Mouse (Mus musculus): ENCODE measurements around the gene Kif12.

The Kif12 gene

DNA sequence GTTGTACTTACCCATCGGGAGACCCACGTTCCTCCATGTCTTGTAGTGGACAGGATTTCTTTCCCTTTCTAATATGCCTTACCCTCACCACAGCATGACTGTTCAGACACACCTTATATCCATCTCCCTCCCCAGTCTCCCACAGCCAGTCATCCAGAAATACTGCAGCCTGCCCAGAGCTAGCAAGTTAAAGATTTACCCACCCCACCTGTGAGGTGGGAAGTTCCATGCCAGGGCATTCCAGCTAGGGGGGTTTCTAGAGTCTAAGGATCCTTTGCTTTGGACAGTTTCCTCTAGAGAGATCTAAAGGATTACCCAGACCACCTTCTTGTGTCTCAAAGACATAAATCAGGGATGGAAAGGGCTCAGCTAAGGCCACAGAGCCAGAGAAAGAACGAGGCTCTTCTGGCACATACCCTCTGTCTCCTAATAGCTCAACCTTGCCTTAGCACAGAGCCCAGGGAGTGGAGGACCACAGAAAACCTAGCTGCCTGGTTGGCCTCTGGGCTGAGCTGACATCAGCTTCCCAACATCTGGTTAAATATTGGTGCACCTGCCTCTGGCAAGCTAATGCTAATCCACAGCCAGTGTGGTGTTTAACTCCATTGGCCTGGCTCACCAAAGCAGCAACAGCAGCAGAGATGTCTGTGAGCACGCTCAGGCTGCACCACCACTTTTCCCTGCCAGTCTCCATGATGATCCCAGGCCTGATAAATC lies at the start of gene Kif12:
TSS of gene Kif12 (minus strand) at position 163 of the 717 bp plus-strand sequence.
- no peak for DNase-seq (ENCODE audit: low read depth, low spot score)

DNA sequence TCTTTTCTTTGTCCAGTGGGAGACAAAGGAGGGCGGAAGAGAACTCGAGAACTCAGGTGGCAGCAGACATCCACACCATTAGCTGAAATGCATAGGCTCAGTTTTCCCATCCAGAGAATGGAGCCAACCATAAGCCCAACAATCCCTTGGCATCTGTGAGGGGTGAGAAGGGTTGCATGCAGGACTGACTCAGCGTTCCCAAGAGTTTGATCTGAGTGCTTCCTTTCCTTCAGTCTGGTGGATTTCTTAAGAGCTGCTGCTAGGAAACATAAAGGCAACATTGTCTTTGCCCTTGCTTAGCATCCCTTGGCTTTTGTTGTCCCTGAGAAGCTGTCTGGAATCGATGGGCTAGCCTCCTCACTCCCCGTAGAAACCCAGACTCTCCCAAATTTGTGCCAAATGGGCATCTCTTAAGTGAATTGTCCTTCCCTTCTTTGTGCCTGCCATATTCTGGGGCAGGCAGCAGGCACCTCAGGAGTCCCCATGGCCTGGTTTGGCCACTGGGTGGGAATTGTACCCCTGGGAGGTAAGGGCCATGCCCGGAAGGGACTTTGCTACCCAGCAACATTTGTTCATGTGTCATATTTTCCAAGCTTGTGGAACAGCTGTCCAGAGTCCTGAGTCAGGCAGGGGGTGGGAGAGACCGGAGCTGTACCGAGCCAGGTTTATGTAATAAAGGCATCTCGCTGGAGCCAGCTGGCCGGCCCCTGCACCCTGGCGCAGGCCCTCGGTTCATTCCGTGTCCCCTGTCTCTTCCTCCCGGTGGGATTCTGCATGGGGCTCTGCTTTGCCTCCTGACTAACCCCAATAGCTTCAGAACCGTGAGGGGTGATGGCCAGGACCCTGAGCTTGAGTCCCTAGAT lies 49.4 kb upstream of the Kif12 start:
- DNase-seq (ENCODE audit: low read depth, low spot score), result no peak

DNA sequence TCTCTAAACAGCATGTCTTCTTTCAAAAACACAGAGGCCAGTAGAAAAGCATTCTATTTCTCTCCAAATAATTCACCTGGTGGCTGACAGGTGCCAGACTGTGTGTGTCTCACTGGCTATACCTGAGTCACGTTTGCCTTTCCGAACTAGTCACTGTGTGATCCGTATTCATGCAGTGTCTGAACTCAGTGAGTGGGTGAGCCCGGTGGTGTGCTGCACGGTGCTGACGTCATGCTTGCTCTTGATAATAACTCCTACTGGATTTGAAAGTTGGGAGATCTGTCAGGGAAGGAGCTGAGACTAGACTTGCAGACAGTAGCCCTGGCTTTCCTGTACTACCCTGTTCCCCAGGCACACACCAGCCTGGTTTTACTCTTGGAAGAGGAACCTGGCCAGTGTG lies 47.7 kb upstream of the Kif12 start:
- DNase-seq (ENCODE audit: low read depth, low spot score), result no peak

DNA sequence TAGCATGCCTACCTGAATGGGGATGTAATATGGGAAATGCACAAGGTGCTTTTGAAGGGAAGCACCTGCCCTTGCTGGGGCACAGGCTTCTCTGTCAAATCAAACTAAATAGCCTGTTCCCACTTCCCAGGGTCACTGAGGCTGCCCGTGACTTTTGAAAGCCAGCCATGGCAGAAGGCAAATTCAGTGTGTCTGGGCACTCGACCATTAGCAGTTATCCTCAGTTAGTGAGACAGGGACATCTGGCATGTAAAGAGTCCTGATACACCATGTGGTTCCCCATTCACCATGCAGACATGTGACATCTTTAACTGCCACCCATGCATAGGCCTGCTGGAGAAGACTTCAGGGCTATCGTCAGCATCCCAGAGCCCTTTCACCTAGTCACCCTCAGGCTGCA lies 47.1 kb upstream of the Kif12 start:
- DNase-seq (ENCODE audit: low read depth, low spot score), result no peak

DNA sequence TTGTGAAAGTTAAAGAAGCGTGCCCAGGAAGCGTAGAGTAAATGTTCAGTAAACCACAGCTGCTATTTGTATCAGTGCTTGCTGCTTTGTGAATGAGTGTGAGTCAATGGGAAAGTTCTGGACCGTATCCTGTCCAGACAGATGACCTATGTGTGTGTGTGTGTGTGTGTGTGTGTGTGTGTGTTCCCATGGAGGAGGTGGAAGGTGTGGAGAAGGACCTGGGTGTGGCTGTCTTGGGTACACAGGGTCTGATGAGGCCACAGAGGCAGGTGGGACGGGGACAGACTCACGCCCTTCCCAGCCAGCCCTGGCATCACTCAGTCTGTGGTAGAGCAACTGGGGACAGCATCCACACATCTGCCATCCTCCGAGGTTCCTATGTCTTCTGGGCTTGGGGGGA lies 45.6 kb upstream of the Kif12 start:
- no peak for DNase-seq (ENCODE audit: low read depth, low spot score)

DNA sequence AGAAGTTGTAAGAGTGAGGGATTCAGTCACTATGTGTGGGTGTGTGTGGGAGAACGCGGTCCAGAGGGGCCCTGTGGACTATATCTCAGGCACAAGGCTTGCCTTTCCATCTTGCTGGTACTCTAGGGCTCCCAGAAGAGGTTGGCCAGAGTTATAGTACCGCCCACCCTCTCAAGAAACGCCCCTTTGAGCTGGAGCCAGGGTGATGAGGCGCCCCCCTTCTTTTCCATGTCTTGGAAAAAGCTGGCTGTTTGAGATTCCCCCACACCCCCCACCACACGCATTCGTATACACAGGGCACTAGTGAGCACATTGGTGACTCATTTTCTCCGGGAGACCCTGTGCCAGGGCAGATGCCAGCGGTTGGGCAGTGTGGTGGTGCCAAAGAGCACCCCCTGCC lies 44.6 kb upstream of the Kif12 start:
- DNase-seq (ENCODE audit: low read depth, low spot score), result no peak

DNA sequence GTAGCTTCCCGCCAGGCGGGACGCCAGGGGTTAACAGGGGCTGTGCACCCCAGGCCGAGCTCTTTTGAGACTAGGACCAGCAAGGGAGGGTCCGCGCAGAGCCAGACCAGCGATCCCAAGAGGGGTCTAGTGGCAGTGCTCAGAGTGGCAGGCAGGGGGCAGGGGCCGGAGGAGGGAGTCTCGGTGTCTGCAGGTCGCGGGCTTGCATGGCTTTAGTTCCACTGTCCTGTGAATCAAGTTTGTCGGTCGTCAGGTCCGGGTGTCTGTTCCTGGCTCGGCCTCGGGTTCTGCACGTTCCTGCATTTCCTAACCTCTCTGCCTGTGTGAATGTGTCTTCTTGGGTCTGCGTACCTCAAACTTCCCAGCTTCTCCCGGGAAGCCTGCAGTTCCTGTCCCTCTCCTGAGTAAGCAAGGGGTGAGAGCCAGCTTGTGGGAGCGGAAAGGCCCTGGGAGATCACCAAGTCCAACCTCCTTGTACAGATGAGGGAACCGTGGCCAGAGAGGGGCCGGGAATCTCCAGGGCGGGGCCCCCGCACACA lies 44.1 kb upstream of the Kif12 start:
- no peak for DNase-seq (ENCODE audit: low read depth, low spot score)

DNA sequence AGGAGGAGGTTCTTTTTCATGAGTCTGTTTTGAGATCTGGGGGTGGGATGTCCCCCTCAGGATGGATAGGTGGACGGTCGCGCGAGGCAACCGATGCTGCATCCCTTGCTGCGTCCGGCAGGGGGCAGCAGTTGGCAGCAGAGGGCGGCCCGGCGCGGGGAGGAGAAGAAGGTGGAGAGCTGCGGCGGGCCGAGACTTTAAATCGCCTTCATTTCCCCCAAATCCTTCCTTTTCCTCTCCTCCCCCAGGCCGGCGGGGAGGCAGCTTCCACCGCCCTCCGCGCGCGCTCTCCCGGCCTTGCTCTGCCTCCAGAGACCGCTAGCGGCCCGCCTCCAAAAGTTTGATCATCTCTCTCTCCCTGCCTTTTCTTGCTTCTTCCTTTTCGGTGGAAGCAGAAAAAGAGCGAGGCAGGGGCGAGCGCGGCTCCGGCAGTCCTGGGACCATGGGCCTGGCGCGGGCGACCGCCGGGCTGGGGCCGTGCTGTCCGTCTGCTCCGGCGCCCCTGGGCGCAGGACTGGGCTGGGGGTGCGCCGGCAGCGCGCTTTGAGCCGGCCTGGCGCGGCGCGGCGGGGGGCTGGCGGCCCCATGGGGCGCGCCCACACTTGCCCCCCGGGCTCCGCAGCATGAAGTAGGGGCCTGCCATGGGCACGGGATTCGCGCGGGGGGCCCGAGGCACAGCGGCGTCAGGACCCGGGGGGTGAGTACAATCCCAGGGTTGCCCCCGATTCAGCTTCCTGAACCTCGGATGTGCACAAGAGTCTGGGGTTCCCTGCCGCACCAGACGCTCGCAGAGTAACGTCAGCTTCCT lies 43.5 kb upstream of the Kif12 start:
- no peak for DNase-seq (ENCODE audit: low read depth, low spot score)

DNA sequence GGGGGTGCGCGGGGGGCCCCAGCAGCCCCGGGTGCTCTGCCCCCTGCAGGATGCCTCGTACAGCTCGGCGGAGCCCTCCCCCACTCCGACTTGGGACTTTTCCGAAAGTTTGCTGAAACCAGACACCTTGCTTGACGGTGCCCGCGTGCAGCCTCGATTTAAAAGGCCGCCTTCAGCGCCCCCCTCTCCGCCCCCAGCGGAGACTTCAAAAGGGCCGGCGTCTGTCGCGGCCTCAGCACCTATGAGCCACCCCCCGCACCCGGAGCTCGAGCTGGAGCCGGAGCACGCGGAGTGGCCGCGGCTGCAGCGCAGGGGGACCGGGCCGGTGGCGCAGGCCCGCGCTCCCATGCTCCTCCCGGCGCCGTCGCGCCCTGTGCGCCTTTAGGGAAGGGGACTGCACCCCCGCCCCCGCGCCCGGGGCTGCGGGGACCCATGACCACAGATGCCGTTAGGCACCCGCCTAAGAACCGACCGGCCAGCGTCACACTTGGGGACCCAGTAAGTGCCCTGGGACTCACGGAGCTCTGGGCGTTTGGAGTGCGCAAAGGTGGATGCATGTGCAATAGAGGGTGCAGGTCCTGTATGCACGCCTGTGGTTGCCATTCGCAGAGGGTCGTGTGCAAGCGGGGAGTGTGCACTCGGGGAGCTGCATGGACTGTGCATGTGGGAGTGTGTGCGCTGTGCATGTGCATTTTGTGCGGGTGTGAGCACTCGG lies 42.1 kb upstream of the Kif12 start, which contains the start of gene Col27a1:
TSS of gene Col27a1 (plus strand) at position 98 of the 715 bp plus-strand sequence.
- DNase-seq (ENCODE audit: low read depth, low spot score), result no peak

DNA sequence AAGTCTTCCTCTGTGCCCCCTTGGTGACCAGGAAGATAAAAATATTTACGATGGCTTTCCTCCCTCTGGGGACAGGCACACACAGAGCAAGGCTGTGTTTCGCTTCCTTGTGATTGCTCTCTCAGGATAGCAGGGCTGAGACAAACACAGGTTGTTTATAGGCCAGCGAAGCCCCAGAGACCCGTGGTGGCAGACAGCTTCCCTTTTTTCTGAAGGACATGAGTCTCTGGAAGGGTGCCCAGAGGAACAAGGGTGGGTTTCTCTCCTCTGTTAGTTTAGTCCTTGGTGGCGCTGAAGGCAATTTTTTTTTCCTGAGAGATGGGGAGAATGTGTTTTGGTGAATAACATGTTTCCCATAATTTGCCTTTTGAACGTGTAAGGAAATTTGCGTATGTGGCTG lies 33.7 kb upstream of the Kif12 start:
- DNase-seq (ENCODE audit: low read depth, low spot score), result peak; percentile 52

DNA sequence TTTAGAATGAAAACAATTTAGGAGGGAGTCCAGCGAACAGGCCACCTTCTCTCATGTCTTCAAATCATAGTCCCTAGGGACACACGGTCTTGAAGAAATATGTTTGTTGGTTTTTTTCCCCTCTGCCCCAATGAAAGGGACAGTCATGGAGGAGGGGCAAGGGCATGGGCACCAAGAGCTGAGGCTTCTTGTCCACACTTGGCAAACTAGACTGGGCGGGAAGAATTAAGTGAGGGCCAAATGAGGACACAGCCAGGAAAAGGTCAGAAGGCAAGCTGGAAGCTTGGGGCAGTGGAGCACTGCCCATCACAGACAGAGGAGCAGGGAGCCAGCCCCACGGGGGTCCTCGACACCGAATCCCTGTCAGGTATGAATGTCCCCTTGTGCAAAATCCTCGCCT lies 31.9 kb upstream of the Kif12 start:
- DNase-seq (ENCODE audit: low read depth, low spot score), result no peak

DNA sequence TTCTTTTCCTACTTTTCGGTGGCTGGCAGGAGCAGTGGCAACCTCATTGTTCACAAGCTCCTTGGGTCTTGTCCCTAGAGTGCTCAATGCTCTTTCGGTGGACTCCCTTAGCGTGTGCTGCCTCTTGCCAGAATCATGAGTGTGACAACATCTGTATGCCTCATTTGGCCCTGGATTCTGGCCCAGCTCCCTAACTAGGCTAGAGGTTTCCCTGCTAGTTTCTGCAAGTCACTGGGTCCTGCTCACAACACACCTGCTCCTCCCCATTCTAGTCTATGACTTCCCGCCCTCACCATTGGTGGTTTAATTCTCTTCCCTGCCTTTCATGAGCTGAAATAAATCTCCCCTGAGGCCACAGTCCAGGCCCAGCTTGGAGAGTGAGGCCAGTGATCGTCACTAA lies 27.4 kb upstream of the Kif12 start:
- DNase-seq (ENCODE audit: low read depth, low spot score), result no peak

DNA sequence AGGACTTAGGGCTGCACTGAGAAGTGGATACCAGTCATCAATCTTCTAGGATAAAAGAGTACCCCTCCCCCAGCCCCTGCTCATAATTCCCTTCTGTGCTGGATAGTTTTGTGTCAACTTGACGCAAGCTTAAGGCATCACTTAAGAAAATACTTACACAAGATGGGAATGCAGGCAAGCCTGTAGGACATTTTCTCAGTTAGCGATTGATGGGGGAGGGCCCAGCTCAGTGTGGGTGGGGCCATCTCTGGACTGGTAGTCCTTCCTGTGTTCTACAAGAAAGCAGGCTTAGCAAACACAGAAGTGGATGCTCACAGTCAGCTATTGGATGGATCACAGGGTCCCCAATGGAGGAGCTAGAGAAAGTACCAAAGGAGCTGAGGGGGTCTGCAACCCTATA lies 22.4 kb upstream of the Kif12 start:
- DNase-seq (ENCODE audit: low read depth, low spot score), result no peak

DNA sequence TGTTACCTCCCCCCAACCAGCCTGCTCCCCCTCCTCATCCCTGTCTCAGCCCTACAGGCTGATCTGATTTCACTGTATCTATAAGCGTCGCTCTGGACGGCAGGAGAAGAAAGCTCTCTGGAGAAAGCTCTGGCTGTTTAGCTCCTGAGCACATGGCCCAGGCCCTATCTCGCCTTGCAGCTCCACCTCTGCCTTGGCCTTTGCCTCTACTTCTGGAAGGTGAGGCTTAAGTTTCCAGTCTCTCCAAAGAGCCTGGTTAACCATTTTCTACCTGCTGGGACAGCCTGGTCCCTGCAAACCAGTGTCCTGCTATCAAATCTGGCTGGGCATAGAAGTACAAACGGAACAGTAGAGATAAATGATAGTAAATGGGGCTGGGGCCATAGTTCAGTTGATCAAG lies 19.7 kb upstream of the Kif12 start:
- DNase-seq (ENCODE audit: low read depth, low spot score), result no peak

DNA sequence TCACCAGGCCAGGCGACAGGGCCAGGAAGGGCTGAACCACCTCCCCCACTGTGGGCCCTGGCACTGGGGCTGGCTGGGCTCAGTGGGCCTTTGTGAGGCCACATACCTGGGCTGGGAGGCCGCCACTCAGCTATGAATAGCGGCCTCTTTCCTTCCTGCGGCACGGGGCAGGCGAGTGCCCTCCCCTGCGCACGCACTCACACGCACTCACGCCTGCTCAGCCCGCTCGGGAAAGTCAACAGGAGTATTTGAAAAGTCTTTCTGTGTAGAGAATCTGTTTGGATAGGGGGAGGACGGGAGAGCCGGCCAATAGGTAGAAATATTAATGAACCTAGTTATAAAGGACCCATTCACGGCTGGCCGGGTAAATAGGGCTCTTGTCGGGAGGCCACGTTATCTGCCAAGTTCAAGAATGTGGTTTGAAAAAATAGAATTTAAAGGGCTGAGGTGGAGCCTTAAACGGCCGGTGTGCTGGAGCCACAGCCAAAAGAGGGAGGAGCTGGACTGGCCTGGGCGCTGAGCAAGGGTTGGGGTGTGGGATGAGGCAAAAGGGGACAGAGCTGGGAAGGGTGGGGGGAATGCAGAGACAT lies 14.4 kb upstream of the Kif12 start:
- DNase-seq (ENCODE audit: low read depth, low spot score), result no peak

DNA sequence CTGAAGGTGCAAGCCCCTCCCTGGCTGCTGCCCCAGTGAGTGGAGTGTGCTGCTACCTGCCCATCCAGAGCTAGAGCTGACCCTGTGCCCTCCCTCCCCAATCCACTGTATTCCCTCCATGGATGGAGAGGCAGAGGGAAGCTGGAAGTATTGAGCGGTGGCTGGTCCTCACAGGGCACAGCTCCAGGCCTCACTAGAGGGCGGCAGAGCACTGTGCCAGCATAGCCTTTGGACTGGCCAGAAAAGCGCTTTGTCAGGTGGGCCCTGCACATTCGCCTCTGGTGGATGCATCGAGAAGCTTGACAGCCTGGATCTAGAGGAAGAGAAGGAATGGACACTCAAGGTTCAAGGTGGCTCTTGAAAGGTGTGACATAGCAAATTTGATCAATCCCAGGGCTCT lies 9.6 kb upstream of the Kif12 start:
- DNase-seq (ENCODE audit: low read depth, low spot score), result no peak

DNA sequence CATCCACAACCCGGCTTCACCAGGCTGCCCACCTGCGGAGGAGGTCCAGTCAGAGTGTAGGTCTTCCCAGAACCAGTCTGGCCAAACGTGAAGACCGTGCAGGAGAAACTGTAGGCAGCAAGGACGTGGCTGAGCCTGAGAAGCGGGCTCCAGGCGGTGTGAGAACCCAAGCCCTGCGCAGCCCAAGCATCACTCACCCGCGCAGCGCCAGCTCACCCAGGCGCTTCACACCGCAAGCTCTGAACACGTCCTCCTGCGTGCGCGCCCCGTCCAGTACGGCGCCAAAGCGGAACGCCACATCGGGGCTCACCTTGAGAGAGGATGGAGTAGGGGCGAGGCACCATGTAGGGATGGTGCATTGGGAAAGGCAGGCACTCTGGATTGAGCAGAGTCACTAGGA lies 809 bp downstream of the Kif12 start:
- DNase-seq (ENCODE audit: low read depth, low spot score), result no peak

DNA sequence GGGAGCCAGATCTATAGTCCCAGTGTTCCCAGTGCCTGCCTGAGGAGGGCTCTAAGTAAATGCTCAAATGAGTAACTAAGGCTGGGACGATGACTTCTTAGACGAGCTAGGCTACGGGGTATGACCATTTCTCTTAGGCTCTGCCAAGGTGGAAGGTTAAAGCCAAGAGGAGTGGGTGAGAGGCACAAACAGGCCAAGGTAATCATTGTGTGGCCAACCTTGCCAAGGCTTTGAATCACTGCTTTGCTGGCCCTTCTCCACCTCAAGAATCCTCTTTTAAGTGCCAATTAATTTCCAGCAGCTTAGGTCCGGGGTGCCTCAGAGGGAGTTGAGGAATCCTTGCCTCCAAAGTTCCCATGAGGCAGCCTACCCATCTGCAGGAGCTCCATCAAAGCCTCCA lies 1.9 kb downstream of the Kif12 start:
- DNase-seq (ENCODE audit: low read depth, low spot score), result no peak

DNA sequence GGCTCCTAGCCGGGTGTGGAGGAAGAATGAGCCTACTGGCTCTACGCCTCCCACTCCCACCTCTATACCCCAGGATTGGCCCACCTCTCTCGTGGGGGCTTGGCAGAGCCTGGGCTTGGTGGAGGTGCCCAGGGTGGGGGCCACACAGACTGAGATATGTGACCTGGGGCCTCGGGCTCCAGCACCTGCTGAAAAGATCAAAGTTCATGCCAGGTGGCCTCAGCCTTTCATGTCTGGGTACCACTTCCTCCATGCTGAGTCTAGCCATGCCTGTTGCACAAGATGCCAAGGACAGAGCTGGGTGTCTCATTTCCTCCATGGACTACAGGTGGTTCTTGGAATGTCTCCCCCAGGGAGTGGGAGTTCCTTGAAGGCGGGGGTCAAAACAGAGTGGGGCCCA lies 5.6 kb downstream of the Kif12 start:
- DNase-seq (ENCODE audit: low read depth, low spot score), result no peak

DNA sequence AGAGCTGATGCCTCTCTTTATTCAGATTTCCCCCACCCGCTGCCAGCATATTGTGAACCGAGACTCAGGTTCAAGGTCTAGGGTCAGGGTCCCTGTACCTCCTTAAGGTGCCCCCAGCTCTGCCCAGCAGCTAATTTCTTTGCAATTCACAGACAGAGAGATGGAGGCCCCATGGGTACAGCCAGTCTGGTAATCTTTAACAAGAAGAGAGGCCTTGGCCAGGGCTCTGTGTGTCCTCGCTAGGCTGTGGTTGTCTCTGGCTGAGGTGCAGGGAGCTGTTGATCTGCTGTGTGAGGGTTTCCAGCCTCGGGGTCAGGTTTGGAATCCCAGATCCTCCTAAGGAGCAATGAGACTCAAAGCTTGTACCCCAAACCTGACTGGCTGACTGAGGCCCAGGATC lies 6.3 kb downstream of the Kif12 start:
- DNase-seq (ENCODE audit: low read depth, low spot score), result no peak

Measured in telencephalon, adult 2 months (tissue).